Mouse (Mus musculus): ENCODE measurements around the gene Arg2. TPM values are rescaled to one million over a fixed set of nuclear protein-coding genes. Genes with fewer than 3 reads are reported as not detected.

Gene Arg2
- total RNA-seq (2018; cell fraction: chromatin; rRNA removed): 1 to 10 TPM in 9 of 26 experiments, under 1 TPM in 4, not detected in 13; 0.60 to 7.2 (median 2.6) TPM
- 10 to 100 TPM in 1 of 26 experiments, 1 to 10 TPM in 9, under 1 TPM in 14, not detected in 2; 0.15 to 10.0 (median 0.81) TPM for total RNA-seq (2018; cell fraction: cytosol; rRNA removed)
- 1 to 10 TPM in 16 of 26 experiments, under 1 TPM in 6, not detected in 4; 0.60 to 9.6 (median 1.6) TPM for total RNA-seq (2018; cell fraction: nucleus; rRNA removed)
- polyA plus RNA-seq (2018): 0.67 to 0.85 TPM in 2 of 3 replicates, not detected in the other

GRCm38 (mm10) chr12:79130299-79131177 lies at the start of gene Arg2:
TSS of gene Arg2 (plus strand) at chr12:79130777.
- no peak within 1 kb of the TSS for H3K27ac ChIP-seq
- WGBS (ENCODE audit: missing documents): 5% methylated on average over 47 of the region's 47 CpGs

GRCm38 (mm10) chr12:79089182-79089812 lies 41.3 kb upstream of the Arg2 start, which contains the start of gene Pigh:
TSS of gene Pigh (minus strand) at chr12:79089651.
- Histone ChIP-seq H3K79me2 (ENCODE audit: inconsistent target) (no peaks in the 10 kb centered on the region), H3K27ac (no peak within 1 kb of the TSS), H3K4me3 (ENCODE audit: inconsistent target) (peak within 1 kb of the TSS; percentile 34), H3K36me3 (ENCODE audit: inconsistent target) (no peaks in the 10 kb centered on the region)
- under 1% methylated on average over 50 of the region's 53 CpGs for WGBS (ENCODE audit: missing documents)

More at GRCm38 (mm10) chr12:79130299-79131177, at the start of gene Arg2:
- Histone ChIP-seq H3K79me2 (ENCODE audit: inconsistent target) (no peaks in the 10 kb centered on the region), H3K36me3 (ENCODE audit: inconsistent target) (no peaks in the 10 kb centered on the region), H3K4me3 (ENCODE audit: inconsistent target) (no peak within 1 kb of the TSS)

GRCm38 (mm10) chr12:79092569-79092968 lies 38.0 kb upstream of the Arg2 start:
- Histone ChIP-seq H3K79me2 (ENCODE audit: inconsistent target) (no peaks in the 10 kb centered on the region), H3K4me3 (ENCODE audit: inconsistent target) (no peak overlapping the region), H3K27ac (no peak overlapping the region), H3K36me3 (ENCODE audit: inconsistent target) (no peaks in the 10 kb centered on the region)
- 15% methylated on average over 4 of the region's 4 CpGs for WGBS (ENCODE audit: missing documents)

GRCm38 (mm10) chr12:79097106-79097752 lies 33.3 kb upstream of the Arg2 start:
- no peaks in the 10 kb centered on the region for H3K79me2 ChIP-seq (ENCODE audit: inconsistent target)
- H3K4me3 ChIP-seq (ENCODE audit: inconsistent target): no peak overlapping the region
- H3K27ac ChIP-seq: no peak overlapping the region
- H3K36me3 ChIP-seq (ENCODE audit: inconsistent target): no peaks in the 10 kb centered on the region
- 54% methylated on average over 2 of the region's 3 CpGs for WGBS (ENCODE audit: missing documents)

- no peak overlapping the region for H3K4me3 ChIP-seq (ENCODE audit: inconsistent target)
- WGBS (ENCODE audit: missing documents): 88% methylated on average over 3 of the region's 3 CpGs
- no peaks in the 10 kb centered on the region for H3K79me2 ChIP-seq (ENCODE audit: inconsistent target)
- no peak overlapping the region for H3K27ac ChIP-seq
- H3K36me3 ChIP-seq (ENCODE audit: inconsistent target): no peaks in the 10 kb centered on the region
Observed at GRCm38 (mm10) chr12:79103773-79104172, 26.8 kb upstream of the Arg2 start.

- Histone ChIP-seq H3K79me2 (ENCODE audit: inconsistent target) (no peaks in the 10 kb centered on the region), H3K4me3 (ENCODE audit: inconsistent target) (no peak overlapping the region), H3K27ac (no peak overlapping the region), H3K36me3 (ENCODE audit: inconsistent target) (no peaks in the 10 kb centered on the region)
- WGBS (ENCODE audit: missing documents): 66% methylated on average over 2 of the region's 2 CpGs
Observed at GRCm38 (mm10) chr12:79104544-79104943, 26.0 kb upstream of the Arg2 start.

GRCm38 (mm10) chr12:79105312-79105711 lies 25.3 kb upstream of the Arg2 start:
- no peaks in the 10 kb centered on the region for H3K36me3 ChIP-seq (ENCODE audit: inconsistent target)
- no peak overlapping the region for H3K27ac ChIP-seq
- no peak overlapping the region for H3K4me3 ChIP-seq (ENCODE audit: inconsistent target)
- no peaks in the 10 kb centered on the region for H3K79me2 ChIP-seq (ENCODE audit: inconsistent target)
- 100% methylated on average over 4 of the region's 5 CpGs for WGBS (ENCODE audit: missing documents)

GRCm38 (mm10) chr12:79118991-79119390 lies 11.6 kb upstream of the Arg2 start:
- Histone ChIP-seq H3K27ac (no peak overlapping the region), H3K79me2 (ENCODE audit: inconsistent target) (no peaks in the 10 kb centered on the region), H3K4me3 (ENCODE audit: inconsistent target) (no peak overlapping the region), H3K36me3 (ENCODE audit: inconsistent target) (no peaks in the 10 kb centered on the region)
- WGBS (ENCODE audit: missing documents): 90% methylated on average over 4 of the region's 4 CpGs

- H3K36me3 ChIP-seq (ENCODE audit: inconsistent target): no peaks in the 10 kb centered on the region
- H3K4me3 ChIP-seq (ENCODE audit: inconsistent target): no peak overlapping the region
- WGBS (ENCODE audit: missing documents): 43% methylated on average over 3 of the region's 3 CpGs
- no peak overlapping the region for H3K27ac ChIP-seq
- H3K79me2 ChIP-seq (ENCODE audit: inconsistent target): no peaks in the 10 kb centered on the region
Observed at GRCm38 (mm10) chr12:79122820-79123219, 7.8 kb upstream of the Arg2 start.

- Histone ChIP-seq H3K36me3 (ENCODE audit: inconsistent target) (no peaks in the 10 kb centered on the region), H3K79me2 (ENCODE audit: inconsistent target) (no peaks in the 10 kb centered on the region), H3K27ac (no peak overlapping the region), H3K4me3 (ENCODE audit: inconsistent target) (no peak overlapping the region)
- 5% methylated on average over 22 of the region's 22 CpGs for WGBS (ENCODE audit: missing documents)
Observed at GRCm38 (mm10) chr12:79131178-79131675, 650 bp downstream of the Arg2 start.

GRCm38 (mm10) chr12:79131706-79132460 lies 1.3 kb downstream of the Arg2 start:
- no peaks in the 10 kb centered on the region for H3K36me3 ChIP-seq (ENCODE audit: inconsistent target)
- no peaks in the 10 kb centered on the region for H3K79me2 ChIP-seq (ENCODE audit: inconsistent target)
- no peak overlapping the region for H3K27ac ChIP-seq
- H3K4me3 ChIP-seq (ENCODE audit: inconsistent target): no peak overlapping the region
- whole genome bisulfite sequencing (ENCODE audit: missing documents): 24% methylated on average over 5 of the region's 5 CpGs

GRCm38 (mm10) chr12:79134676-79135075 lies 4.1 kb downstream of the Arg2 start:
- WGBS (ENCODE audit: missing documents): 72% methylated on average over 8 of the region's 8 CpGs
- Histone ChIP-seq H3K4me3 (ENCODE audit: inconsistent target) (no peak overlapping the region), H3K36me3 (ENCODE audit: inconsistent target) (no peaks in the 10 kb centered on the region)

GRCm38 (mm10) chr12:79135105-79135504 lies 4.5 kb downstream of the Arg2 start:
- Histone ChIP-seq H3K36me3 (ENCODE audit: inconsistent target) (no peaks in the 10 kb centered on the region), H3K27ac (no peak overlapping the region), H3K79me2 (ENCODE audit: inconsistent target) (no peaks in the 10 kb centered on the region), H3K4me3 (ENCODE audit: inconsistent target) (no peak overlapping the region)
- WGBS (ENCODE audit: missing documents): 62% methylated on average over 4 of the region's 4 CpGs

More at GRCm38 (mm10) chr12:79134676-79135075, 4.1 kb downstream of the Arg2 start:
- Histone ChIP-seq H3K79me2 (ENCODE audit: inconsistent target) (no peaks in the 10 kb centered on the region), H3K27ac (no peak overlapping the region)

All from macrophage (primary cell).